ENCODE assay signal across 8 mouse cellular contexts in the genomic region with DNA sequence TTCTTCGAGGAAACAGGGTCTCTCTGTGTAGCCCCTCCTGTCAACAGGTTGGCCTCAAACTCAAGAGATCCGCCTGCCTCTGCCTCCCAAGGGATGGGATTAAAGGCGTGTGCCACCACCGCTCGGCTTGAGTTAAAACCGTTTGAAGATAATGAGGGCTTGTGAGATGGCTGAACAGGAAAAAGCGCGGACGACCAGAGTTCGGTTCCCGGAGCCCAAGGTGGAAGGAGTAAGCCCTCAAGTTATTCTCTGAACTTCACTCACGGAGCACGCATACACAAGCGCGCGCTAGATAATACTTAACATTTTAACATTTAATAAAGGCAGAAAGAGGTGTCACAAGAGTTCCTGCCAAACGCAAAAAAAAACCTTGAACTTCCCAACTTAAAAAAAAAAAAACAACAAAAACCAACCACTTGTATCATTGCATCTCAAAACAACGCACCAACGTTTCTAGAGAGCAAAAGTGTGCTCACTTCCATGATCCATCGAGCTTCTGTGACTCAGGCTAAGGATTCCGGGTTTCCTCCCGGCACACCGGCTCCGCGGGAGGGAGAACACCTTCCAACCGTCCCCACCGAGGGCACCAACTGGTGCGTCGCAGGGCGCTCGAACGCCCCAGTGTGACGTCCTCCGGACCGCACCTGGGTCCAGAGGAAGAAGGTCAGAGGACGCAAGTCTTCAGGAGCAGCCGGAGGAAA. TPM values are rescaled to one million over a fixed set of nuclear protein-coding genes. Genes with fewer than 3 reads are reported as not detected.
DNase-seq lines count a peak whose midpoint lies in the region; ATAC-seq and TF ChIP-seq lines count a peak whose summit lies in the region.

A gene (plus strand): TSS at position 653 of the 701 bp plus-strand sequence.

- CTCF ChIA-PET in Patski (lab: Charles Lee) = no interaction called here

- ATAC-seq in Patski = peak; percentile 76
- peak; percentile 65 for ATAC-seq in megakaryocyte progenitor cell, adult 5-6 weeks (replicated peaks; ENCODE audit: poor library complexity)

- H3K27me3 ChIP-seq in Patski = no peaks in the 10 kb centered on the region

- H3K4me1 ChIP-seq in cortical plate, adult 2 months (ENCODE audit: control insufficient read depth, insufficient read depth, low read length) = peaks cover 4% of the 10 kb centered on the region; the same call in 1 of the 2 replicates

- no peak within 1 kb of the TSS for H3K27ac ChIP-seq in cortical plate, adult 2 months (ENCODE audit: insufficient read depth, low read length)

- peak; percentile 6 for DNase-seq in kidney, adult 11 months
- DNase-seq in kidney, postnatal 25 days = no peak
- DNase-seq in Patski (ENCODE audit: low read depth, low spot score) = no peak
- peak in 1 of 2 experiments; percentile 18 for DNase-seq in heart, postnatal 10 days
- DNase-seq in left cerebral cortex, postnatal 10 days (ENCODE audit: extremely low spot score in 1 of 2, low spot score in 2 of 2) = peak in 1 of 2 experiments; percentile 24
- peak; percentile 15 for DNase-seq in thymus, postnatal 0 days (ENCODE audit: low spot score)

- intact Hi-C loops in heart, postnatal 10 days (cut with DNase I) = loop anchor here (1.0 kb wide), 1 partner anchor 43 kb away; no protein-coding TSS in a partner anchor
- intact Hi-C loops in left cerebral cortex, postnatal 10 days (cut with DNase I) = loop anchor here (5.0 to 10.0 kb wide), 2 partner anchors 44 to 582 kb away; a partner anchor contains a TSS

- in situ Hi-C loops in Patski (cut with MboI; ENCODE audit: low pct_unique_long_range_greater_than_20kb) = no loop called here

- TF ChIP-seq POLR2A in cortical plate, adult 2 months (IDR thresholded peaks at IDR 0.05; ENCODE audit: extremely low read depth, insufficient read depth, low read length) = no peak

- POLR2A ChIA-PET in Patski (lab: Charles Lee) = no interaction called here

- TF ChIP-seq CTCF in Patski (IDR thresholded peaks at IDR 0.05) = no peak
- TF ChIP-seq CTCF in cortical plate, adult 2 months (IDR thresholded peaks at IDR 0.05; ENCODE audit: extremely low read depth, insufficient read depth, low read length) = no peak

- H3K4me3 ChIP-seq in cortical plate, adult 2 months (ENCODE audit: insufficient read depth, low read length) = peak within 1 kb of the TSS; percentile 40

RNA-seq across cellular contexts. Expression of the gene that starts here (rescaled TPM):
- polyA plus RNA-seq in Patski (2021) = 24.5 TPM
- 26.3 and 33.7 TPM in 2 replicates for polyA plus RNA-seq in cortical plate, adult 2 months (2012; rRNA removed)
- total RNA-seq in heart, postnatal 10 days (2021) = 10 to 100 TPM; 14.2 to 16.7 TPM
- 10 to 100 TPM; 23.3 to 24.5 TPM for total RNA-seq in left cerebral cortex, postnatal 10 days (2021)
- total RNA-seq in megakaryocyte progenitor cell, adult 5-6 weeks (2015) = 52.8 and 69.9 TPM in 2 replicates
- total RNA-seq in megakaryocyte progenitor cell, adult 5-6 weeks (2017) = 91.1 and 120 TPM in 2 replicates
- polyA plus RNA-seq in thymus, postnatal 0 days (2015; fragmentation: Nextera tagmentation; extraction: Ambion mirVana) = 57.5 and 70.8 TPM in 2 replicates

Comparison
In these comparisons a context has a peak if more than half of its experiments do, and no peak if none do; other contexts are left out.
1. DNase-seq: peak in kidney, adult 11 months (single experiment) and thymus, postnatal 0 days (single experiment); none in kidney, postnatal 25 days (0 of 2) and Patski (single experiment).